Mouse (Mus musculus): ENCODE measurements around the gene 1810043G02Rik.
A peak's percentile ranks its signal among the peaks of the same experiment; 100 is the strongest.
"Not testable (repeated sequence)": the region's sequence is repeated elsewhere in the genome, so short reads cannot be mapped to it uniquely, and the experiment has no call there.

Gene 1810043G02Rik

DNA sequence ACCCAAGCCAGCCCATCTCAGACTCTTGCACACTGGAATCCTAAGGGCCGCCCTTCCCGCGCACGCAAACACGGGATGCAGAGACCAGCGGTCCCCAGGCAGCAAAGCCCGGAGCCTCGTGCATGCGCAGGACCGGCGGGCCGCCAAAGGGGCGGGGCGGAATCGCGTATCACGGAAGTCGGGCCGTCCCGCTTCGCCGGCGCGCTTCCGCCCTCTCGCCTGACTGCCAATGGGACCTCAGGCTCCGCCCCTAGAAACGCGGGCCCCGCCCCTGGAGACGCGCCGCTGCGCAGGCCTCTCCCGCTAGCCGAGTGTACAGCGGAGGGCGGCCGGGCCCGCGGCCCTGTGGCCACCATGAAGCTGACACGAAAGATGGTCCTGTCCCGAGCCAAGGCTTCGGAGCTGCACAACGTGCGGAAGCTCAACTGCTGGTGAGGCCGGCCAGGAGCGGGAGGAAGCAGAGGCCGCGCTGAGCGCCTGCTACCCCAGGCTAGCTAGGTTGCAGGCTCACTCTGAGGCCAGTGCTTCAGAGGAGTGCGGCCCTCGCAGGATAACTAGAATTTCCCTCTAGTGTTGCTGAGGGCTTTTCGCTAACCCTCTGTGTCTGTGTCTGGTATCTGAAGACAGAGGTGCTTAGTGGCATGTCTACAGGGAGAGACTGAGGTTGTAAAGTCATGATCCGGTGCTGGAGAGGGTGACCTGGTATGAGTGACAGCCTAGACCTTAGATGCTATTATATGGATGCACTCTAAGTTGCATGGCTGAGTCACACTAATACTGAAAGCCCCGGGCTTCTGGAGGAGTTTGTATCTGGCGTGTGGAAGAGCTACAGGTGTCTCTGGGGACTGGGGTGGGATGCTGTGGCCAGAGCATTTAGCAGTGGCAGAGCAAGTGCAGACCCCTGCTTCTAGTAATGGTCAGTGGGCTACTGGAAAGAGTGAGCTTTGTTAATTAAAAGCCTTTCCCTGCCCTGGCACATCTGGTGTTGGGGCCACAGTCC is at the start of gene 1810043G02Rik:
TSS of gene 1810043G02Rik (plus strand) at position 174 of the 1,000 bp plus-strand sequence.
- DNase-seq: peak; percentile 100

DNA sequence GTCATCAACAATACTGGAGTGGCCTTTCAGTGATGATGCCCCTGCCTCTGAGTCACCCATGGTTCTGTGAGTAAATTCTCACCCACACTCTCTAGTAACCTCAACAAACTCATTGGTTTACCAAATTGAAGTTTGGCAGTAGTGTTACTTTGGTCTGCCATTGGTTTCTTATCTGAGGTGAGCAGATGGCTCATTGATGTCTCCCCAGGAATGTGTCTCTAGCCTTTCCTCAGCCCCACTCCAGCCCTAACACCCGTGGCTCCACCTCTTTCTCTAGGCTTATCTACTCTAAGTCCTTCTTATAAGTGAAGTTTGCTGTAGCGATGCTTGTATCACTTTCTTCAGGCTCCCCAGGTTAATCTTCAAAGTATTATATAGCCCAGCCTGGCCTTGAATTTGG is 38.6 kb upstream of the 1810043G02Rik start:
- DNase-seq: no peak

DNA sequence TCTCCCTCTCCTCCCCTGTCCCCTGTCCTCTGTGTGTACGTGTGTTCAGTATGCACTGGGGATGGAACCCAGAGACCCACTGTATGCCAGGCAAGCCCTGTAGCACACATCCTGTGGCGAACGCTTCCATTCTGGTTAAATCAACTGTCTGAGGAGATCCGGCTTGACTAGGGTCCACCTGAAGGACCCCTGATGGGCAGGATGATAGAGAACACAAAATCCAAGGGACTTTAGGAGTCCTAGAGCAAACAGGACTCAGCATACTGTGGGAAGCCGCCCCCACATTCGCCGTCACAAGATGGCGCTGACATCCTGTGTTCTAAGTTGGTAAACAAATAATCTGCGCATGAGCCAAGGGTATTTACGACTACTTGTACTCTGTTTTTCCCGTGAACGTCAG is 27.9 kb upstream of the 1810043G02Rik start:
- DNase-seq: not testable (repeated sequence)

DNA sequence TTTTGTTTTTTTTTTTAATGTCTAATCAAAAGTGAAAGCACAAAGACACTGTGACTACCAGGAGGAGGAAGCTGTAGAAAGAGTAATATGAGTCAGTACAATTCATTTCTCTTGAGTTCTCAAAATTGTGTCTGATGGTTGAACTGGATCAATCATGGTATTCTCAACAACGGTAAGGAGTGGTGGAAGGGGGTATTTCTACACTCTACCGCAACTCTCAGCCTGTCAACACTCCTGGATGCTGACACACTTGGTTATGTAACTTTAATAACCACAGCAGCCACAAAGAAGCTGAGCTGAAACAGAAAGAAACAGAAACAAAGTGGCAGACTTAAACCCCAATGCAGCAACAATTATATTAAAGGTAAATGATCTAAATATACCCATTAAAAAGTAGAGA is 15.6 kb upstream of the 1810043G02Rik start:
- DNase-seq: no peak

DNA sequence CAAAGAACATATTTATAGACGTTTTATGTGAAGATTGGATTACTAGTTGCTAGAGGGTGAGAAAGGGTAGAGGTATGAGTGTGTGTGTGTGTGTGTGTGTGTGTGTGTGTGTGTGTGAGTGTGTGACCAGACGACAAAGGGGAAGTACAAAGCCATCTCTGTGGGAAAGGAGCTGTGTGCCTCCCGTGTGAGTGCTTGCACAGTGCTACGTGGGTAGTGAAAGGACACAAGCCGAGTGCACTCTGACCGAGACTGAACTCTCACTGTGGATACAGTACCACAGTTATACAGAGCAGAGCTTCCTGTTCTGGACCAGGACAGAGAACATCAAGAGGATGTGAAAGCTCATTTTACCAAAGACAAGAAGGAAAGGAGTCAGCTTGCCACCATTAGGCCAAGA is 14.4 kb upstream of the 1810043G02Rik start:
- no peak for DNase-seq

DNA sequence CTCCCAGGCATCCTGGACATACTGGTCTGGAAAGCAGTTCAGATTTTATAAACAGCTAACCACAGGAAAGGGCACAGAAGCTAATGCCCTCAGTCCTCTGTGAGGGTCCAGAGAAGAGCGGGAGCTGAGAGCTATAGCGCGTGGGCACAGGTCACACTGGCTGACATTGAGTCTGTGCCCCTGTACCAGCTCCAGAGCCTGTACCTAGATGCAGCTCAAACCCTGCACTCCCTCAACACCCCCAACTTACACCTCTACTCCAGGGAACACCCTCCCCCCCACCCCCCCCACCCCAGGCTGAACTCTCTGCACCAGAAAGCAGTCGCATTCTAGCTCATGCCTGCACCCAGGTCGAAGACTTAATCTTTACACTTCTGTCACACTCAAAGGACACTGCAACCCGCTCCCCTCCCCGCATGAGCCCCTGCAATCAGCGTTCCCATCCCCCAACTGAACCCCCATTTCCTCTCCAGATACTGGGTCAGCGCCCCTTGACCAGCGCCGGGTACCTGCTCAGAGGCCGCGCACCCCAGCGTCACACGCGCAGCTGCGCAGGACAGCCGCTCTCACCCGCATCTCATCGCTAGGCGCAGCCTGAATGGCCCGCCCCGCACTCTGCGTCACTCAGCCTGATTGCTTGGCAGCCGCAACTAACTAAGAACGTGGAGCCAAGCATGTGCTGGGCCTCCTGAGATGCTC is 8.9 kb upstream of the 1810043G02Rik start:
- DNase-seq: peak; percentile 57 to 61

DNA sequence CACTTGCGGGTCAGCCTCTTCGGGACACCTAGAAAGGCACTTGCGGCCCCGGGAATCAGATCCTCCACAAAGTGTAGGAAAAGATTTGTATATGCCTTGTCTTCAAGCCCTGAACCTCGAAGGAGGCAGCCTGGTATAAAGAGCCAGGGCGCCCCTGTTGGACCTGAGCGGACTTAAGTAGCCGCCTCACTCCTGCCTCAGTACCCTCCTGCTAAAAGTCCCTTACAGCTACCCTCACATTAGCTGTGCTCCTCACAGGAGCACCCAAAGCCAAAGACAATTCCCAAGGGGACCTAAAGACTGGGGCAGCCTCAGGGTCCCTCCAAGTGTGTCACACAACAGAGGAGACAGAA is 8.4 kb upstream of the 1810043G02Rik start:
- DNase-seq: no peak

DNA sequence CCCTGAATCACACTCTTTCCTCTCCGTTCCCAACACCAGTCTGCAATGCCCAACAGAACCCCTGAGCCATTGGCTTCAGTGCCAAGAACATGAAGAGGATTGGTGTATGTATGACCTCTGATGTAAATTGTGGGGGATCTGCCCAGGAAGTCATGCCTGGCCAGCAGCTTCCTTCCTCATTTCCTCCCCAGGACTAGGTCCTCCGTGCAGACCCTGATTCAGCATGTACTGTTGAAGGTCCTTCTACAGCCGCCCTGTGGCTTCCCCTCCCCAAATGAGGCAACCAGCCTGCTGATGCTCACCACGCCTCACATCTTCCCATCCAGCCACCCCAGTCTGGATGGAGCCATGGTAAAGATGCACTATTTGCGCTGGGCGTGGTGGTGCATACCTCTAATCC is 7.8 kb upstream of the 1810043G02Rik start, which contains the start of gene Trpm2:
TSS of gene Trpm2 (minus strand) at position 83 of the 400 bp plus-strand sequence.
- DNase-seq: no peak

DNA sequence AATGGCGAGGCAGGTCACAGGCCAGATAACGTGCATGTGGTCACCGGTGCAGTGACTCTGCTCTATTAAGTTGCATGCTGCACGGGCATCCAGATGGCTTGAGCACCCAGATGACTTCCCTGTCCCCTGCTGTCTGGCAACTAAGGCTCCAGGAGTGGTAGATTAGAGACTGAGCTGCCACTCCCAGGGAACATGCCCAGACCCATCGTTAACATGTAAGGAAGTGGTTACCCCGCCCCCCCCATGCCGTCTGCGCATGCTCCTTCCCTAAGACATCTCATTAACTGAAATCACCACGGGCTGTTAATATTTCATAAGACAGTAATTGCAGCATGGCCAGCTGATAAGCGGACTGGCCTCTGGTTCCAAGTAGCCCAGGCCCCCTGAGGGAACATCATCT is 7.1 kb upstream of the 1810043G02Rik start:
- no peak for DNase-seq

DNA sequence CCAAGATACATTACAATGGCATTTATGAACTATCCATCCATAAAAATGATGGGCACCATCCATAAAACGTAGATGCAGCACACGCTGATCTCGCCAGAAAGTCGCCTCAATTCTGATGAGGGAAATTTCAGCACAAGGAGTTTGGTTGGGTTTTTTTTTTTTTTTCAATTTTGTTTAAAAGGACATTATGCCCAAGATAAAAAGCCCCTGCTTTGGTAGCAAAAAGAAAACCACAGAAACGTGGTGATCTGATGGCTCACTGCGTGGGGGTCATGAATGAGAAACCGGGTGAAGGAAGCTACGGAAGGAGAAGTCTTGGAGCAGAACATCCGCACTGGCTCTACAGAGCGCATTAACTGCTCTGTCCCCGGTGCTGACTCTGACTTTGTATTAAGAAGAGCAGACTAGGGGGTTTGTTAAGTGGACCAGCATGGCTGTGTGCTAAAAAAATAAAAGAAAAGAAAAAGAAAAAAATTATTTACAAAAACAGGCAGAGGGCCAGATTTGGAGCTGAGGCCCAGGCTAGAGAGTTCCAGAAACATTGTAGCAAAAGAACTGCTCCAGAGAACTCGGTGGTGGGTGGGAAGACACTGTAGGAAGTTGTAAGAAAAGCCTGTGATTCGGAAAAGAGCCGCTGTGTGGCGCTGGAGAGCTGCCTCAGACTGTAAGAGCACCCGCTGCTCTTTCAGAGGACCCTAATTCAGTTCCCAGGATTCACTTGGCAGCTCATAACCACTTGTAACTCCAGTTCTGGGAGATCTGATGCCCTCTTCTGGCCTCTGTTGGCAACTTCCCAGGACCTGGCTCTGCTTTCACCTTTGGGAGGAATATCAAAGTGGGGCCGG is 6.4 kb upstream of the 1810043G02Rik start:
- DNase-seq: peak; percentile 53 to 61

DNA sequence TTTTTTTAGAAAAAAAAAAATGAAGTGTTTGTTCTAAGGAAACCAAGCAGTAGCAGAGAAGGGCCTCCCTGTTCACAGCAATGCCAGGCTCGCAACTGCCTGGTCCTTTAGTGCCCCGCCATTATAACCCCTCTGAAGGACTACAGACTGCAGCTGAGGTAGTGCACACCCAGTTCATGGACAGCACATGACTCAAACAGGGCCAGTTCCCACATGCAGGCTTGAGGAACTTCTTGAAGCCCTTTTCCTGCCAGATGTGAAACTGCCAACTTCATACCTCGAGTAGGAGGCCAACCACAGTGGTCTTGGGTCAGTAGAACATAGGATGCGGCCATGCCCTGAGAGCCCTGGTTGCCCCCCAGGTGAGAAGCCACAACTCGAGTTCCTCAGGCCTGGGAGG is 4.0 kb upstream of the 1810043G02Rik start:
- DNase-seq: no peak

DNA sequence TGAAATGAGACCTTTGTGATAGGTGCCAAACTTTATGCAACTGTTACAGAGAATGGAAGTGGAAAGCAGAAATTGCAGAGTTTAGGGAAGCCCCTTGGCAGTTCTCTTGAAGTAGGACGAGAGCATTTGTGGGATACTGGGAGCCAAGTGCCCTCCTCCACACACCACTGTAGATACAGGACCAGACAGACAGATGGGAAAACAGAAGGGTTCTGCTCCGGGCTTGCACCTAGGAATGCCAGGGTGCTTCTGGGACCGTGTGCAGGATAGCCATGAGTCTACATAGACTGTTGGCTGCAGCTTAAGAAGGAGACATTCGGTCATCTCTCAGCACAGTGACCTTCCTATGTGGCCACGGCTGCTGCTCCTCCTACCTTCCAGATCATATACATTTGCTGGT is 3.5 kb upstream of the 1810043G02Rik start:
- DNase-seq: no peak

DNA sequence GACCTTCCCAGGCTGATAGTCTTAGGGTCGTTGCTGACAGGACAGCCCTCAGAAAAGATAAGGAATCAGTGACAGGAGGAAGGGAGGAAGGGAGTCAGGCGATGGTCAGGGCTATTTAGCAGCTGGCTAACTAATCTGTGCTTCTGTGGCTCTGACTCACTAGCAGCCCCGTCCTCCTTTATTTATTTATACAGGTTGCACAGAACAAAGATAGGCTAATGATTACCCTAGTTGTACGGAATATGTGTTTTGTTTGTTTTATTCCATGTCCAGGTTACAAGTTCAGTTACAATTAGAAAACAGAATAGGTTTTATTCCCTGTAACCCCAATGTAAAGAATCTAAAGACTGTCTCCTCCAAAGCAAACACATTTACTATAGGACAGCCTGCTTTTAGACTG is 2.7 kb upstream of the 1810043G02Rik start:
- DNase-seq: no peak

DNA sequence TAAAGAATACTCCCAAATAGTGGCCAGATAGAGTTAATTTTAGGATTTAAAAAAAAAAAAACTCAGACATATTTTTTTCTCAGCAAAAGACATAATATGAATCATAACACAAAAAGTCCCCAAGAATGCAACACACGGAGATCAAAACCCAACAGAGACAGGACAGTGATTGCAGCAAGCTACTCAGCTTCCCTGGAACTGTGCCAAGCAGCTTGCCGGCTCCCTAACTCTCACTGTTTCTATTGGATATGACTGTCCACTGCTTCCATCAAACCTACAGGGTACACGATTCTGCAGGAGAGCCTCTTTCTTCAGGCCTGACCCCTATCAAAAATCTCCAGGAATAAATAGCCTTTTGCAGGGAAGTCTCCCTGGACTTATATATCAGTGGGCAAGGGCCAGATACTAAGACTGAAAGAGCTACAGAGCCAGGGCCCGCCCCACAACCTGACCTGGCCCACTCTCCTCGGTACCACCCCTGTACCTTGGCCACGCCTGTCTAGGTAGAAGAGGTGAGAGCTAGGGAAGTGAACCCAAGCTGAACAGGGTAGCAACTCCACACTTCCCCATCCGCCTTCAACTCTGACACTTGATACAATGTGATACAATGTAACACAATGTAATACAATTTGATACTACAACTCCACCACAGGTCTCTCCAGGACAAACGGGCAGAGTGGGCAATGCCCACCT is 1.7 kb upstream of the 1810043G02Rik start:
- DNase-seq: peak in 1 of 2 experiments; percentile 26

DNA sequence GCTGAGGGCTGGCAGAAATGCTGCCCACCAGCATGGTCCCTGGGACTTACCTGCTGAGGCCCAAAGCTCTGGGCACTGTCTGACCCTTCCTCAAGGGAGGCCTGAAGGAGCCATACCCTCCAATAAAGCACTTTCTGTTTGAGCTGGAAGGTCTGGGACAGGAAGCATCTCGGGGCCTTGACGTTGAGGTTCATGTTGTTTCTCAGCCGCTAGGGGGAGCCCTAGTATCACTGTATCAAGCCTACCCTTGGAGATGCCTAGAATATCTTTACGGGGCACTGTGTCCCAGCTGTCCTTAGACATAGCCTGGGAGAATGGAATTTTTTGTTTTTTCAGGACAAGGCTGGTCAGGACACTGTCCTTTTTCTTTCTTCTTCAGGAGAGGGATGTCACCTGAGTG is 6.3 kb downstream of the 1810043G02Rik start:
- DNase-seq: peak; percentile 72 to 81

DNA sequence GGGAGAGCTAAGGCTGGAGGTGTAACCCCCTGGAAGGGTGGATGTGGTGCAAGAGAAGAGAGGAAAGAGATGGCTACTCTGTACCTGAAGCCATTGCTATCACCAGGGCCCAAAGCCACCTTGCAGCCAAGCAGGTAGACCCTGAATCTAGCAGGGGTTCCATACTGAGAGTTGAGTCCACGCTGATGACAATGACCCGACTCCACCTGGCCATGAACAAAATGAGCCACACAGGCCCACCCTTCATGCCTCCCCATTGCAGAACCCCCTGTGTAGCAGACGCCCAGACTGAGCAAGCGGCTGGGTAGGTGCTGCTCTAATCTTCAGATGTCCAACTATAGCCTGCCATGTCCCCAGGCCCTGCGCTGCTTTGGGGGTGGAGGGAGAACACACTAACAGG is 7.5 kb downstream of the 1810043G02Rik start:
- no peak for DNase-seq

DNA sequence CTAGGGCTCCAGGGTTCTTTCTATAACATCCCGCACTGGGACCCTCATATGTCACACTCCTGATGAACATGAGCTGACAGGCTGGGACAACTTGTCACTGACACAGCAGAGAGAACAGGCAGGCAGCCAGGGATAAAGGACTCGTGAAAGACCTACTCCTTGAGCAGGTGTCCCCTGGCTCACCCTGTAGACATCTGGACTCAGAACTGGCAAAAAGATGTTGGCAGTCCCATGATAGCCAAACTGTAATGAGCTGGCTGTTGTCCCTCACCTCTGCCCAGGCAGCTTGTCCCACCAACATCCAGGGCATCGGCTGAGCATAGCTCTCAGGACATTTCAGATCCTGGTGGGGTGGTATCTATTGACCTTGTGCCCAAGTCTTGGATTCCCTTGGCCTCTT is 17.3 kb downstream of the 1810043G02Rik start:
- no peak for DNase-seq

DNA sequence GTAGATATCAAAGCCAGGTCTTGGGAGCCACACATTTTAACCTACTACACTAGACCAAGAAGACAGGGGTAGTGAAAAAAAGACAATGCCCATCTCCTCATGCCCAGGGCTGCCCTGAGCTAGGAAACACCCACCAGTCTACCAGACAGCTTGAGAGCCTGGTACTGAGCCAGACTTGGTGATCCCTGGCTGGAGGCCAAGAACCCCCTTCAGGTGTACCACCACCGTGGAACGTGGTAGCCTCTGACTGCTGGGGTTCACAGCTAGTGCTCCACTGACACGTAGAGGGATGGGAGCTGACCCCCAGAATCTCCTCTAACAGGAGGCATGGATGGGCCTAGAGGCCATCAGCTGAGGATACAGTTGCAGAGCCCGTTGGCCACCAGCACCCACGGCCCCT is 21.9 kb downstream of the 1810043G02Rik start:
- DNase-seq: no peak

DNA sequence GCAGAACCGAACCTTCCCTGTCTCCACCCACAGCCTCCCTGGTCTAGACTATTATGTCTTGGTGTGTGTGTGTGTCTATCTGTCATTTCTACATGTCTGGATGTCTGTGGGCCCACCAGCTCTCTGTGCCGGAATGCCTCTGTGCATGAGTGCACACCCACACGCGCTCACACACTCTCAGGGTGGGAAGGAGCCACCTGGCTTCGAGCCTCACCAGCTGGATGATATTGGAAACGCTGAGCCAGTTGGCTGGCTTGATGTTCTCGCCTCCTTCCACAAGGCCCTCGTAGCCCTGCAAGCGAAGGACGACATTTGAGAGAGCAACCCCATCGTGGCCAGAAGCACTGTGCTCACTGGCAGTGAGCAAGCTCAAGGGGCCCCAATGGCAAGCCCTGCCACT is 23.5 kb downstream of the 1810043G02Rik start:
- no peak for DNase-seq

DNA sequence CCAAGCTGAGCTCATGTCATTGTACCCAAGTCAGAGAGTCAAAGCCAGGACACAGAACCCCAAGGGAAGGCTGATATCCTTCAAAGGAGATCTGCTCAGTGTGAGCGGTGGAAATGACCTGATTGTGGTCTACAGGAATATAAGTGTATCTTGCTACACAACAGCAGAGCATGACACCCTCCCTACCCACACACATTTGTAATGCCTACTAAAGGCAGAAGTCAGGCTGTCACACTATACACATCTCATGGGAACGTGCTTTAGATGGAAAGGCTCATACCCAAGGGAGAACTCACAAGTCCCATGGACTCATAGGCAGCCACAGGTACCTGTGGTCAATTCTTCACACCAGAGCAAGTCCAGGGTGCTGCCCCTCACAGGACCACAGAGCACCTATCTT is 24.0 kb downstream of the 1810043G02Rik start:
- DNase-seq: no peak

DNA sequence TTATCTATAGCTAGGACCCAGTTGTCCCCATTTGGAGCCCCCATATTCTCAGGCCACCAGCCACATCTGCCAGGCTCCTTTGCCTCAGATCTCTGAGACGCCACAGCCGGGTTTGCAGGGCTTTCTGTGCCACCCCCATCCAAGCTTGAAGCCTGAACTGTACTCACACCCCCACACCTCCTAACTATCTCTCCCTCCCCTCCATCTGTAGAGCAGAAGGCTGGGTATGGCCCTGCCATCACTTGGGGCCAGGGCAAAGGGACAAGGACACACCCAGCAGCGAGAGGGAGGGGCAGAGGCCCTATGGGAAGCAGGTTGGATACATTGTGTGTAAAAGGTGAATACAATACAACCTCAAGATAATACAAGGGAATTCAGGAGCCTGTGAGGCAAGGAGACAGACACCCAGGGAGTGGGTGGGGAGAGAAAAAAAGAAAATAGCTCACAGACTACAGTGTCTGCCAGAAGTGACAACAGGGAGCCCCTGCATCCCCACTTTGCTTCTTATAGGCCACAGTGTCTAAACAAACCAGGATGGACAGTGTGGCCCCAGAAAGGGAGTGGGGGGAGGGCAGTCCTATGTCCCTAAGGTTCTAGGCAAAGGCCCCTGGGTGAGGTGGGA is 26.3 kb downstream of the 1810043G02Rik start:
- no peak for DNase-seq
